Mouse (Mus musculus): ENCODE measurements at regions not wholly inside any gene's neighbourhood (a gene's known extent, or its start where the extent isn't known, plus 50 kb on each side); places are given as distances from the start of the nearest gene placed in this dataset.

DNA sequence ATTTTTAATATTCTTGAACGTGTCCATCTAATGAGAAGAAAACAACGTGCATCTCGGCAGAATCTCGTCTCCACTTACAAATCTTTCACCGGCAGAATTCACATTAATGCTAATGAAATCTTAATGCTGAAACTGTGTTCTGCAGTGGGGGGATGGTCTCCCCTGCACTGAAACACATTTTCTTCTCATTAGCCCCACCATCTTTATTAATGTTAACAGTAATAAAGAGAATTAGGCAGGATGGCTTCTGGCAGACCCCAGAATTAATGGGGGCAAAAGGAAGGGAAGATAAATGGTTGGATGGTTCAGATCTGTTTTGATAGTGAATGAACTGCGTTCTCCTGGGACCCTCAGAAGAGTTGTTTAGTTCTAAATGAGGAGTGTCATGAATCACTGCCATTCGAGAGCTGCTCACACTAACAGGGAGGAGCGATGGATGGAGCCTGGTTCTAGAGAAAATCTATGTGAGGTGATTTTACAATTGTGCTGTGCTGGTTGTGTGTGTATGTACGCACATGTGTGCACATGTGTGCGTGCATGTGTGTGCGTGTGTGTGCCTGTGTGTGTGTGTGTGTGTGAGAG, 198.9 kb downstream of the Foxo1 start:
- H3K27ac ChIP-seq (replicated peaks; ENCODE audit: insufficient read depth, low read depth, low read length), result no peak overlapping the region
- TF ChIP-seq CTCF (IDR thresholded peaks at IDR 0.05; ENCODE audit: low read depth, low read length) (no peak), POLR2A (IDR thresholded peaks at IDR 0.05; ENCODE audit: extremely low read depth, insufficient read depth, low read length) (no peak)
- no peaks in the 10 kb centered on the region for H3K27me3 ChIP-seq (ENCODE audit: control insufficient read depth, insufficient read depth, low read length)
- H3K79me2 ChIP-seq (ENCODE audit: control insufficient read depth, insufficient read depth, low read length), result no peaks in the 10 kb centered on the region
- DNase-seq (ENCODE audit: extremely low read depth, low read depth, low spot score), result no peak
- no peaks in the 10 kb centered on the region for H3K36me3 ChIP-seq (ENCODE audit: control insufficient read depth, insufficient read depth, low read length)
- WGBS, result 94% methylated on average over 11 of the region's 11 CpGs
- no peak overlapping the region for H3K9ac ChIP-seq (ENCODE audit: low read depth, low read length)
- H3K4me1 ChIP-seq (ENCODE audit: control insufficient read depth, insufficient read depth, low read length), result peaks cover 9% of the 10 kb centered on the region
- H3K4me3 ChIP-seq (ENCODE audit: insufficient read depth, low read depth, low read length), result no peak overlapping the region

- no peak overlapping the region for H3K4me3 ChIP-seq (ENCODE audit: insufficient read depth, low read depth, low read length)
- 97% methylated on average over 3 of the region's 3 CpGs for WGBS
- no peak overlapping the region for H3K9ac ChIP-seq (ENCODE audit: low read depth, low read length)
- H3K4me1 ChIP-seq (ENCODE audit: control insufficient read depth, insufficient read depth, low read length), result peaks cover 9% of the 10 kb centered on the region
- no peaks in the 10 kb centered on the region for H3K36me3 ChIP-seq (ENCODE audit: control insufficient read depth, insufficient read depth, low read length)
- H3K79me2 ChIP-seq (ENCODE audit: control insufficient read depth, insufficient read depth, low read length), result no peaks in the 10 kb centered on the region
- no peak for DNase-seq (ENCODE audit: extremely low read depth, low read depth, low spot score)
- TF ChIP-seq POLR2A (IDR thresholded peaks at IDR 0.05; ENCODE audit: extremely low read depth, insufficient read depth, low read length) (no peak), CTCF (IDR thresholded peaks at IDR 0.05; ENCODE audit: low read depth, low read length) (no peak)
- no peaks in the 10 kb centered on the region for H3K27me3 ChIP-seq (ENCODE audit: control insufficient read depth, insufficient read depth, low read length)
- no peak overlapping the region for H3K27ac ChIP-seq (replicated peaks; ENCODE audit: insufficient read depth, low read depth, low read length)
These were observed 198.4 kb downstream of the Foxo1 start for GRCm38 (mm10) chr3:52466571-52466970.

- DNase-seq (ENCODE audit: extremely low read depth, low read depth, low spot score), result peak; percentile 55
- TF ChIP-seq POLR2A (IDR thresholded peaks at IDR 0.05; ENCODE audit: extremely low read depth, insufficient read depth, low read length) (no peak), CTCF (IDR thresholded peaks at IDR 0.05; ENCODE audit: low read depth, low read length) (no peak)
These were observed 195.8 kb downstream of the Foxo1 start for GRCm38 (mm10) chr3:52463911-52464310.

DNA sequence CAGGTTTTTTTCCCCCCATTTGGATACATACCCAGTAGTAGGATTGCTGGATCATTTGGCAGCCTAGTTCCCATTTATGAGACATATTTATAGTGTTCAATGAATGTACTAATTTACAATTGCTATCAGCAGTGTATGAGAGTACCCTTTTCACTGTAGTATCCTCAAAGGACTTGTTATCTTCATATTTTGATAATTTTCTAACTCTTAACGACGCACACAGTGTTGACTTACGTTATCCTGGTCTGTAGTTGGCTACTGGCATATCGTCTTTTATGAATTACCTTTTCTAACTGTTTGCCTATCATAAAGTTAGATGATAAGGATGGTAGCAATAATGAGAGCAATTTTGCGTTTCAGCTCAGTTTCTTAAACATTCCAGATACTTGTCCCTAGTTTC, 186.8 kb downstream of the Foxo1 start:
- DNase-seq (ENCODE audit: extremely low read depth, low read depth, low spot score), result no peak
- no peak overlapping the region for H3K9ac ChIP-seq (ENCODE audit: low read depth, low read length)
- H3K36me3 ChIP-seq (ENCODE audit: control insufficient read depth, insufficient read depth, low read length), result no peaks in the 10 kb centered on the region
- H3K4me3 ChIP-seq (ENCODE audit: insufficient read depth, low read depth, low read length), result no peak overlapping the region
- H3K27ac ChIP-seq (replicated peaks; ENCODE audit: insufficient read depth, low read depth, low read length), result no peak overlapping the region
- TF ChIP-seq CTCF (IDR thresholded peaks at IDR 0.05; ENCODE audit: low read depth, low read length) (no peak), POLR2A (IDR thresholded peaks at IDR 0.05; ENCODE audit: extremely low read depth, insufficient read depth, low read length) (no peak)
- WGBS, result 95% methylated on average over 5 of the region's 5 CpGs
- H3K4me1 ChIP-seq (ENCODE audit: control insufficient read depth, insufficient read depth, low read length), result no peaks in the 10 kb centered on the region
- no peaks in the 10 kb centered on the region for H3K79me2 ChIP-seq (ENCODE audit: control insufficient read depth, insufficient read depth, low read length)
- H3K27me3 ChIP-seq (ENCODE audit: control insufficient read depth, insufficient read depth, low read length), result no peaks in the 10 kb centered on the region

More at GRCm38 (mm10) chr3:52463911-52464310, 195.8 kb downstream of the Foxo1 start:
- Histone ChIP-seq H3K27me3 (ENCODE audit: control insufficient read depth, insufficient read depth, low read length) (no peaks in the 10 kb centered on the region), H3K36me3 (ENCODE audit: control insufficient read depth, insufficient read depth, low read length) (no peaks in the 10 kb centered on the region), H3K9ac (ENCODE audit: low read depth, low read length) (no peak overlapping the region), H3K79me2 (ENCODE audit: control insufficient read depth, insufficient read depth, low read length) (no peaks in the 10 kb centered on the region), H3K4me3 (ENCODE audit: insufficient read depth, low read depth, low read length) (no peak overlapping the region), H3K4me1 (ENCODE audit: control insufficient read depth, insufficient read depth, low read length) (peaks cover 6% of the 10 kb centered on the region; the same call in 1 of the 2 replicates), H3K27ac (replicated peaks; ENCODE audit: insufficient read depth, low read depth, low read length) (no peak overlapping the region)
- 27% methylated on average over 7 of the region's 7 CpGs for WGBS

- Histone ChIP-seq H3K79me2 (ENCODE audit: control insufficient read depth, insufficient read depth, low read length) (no peaks in the 10 kb centered on the region), H3K4me1 (ENCODE audit: control insufficient read depth, insufficient read depth, low read length) (no peaks in the 10 kb centered on the region), H3K9ac (ENCODE audit: low read depth, low read length) (no peak overlapping the region), H3K36me3 (ENCODE audit: control insufficient read depth, insufficient read depth, low read length) (no peaks in the 10 kb centered on the region), H3K4me3 (ENCODE audit: insufficient read depth, low read depth, low read length) (no peak overlapping the region), H3K27me3 (ENCODE audit: control insufficient read depth, insufficient read depth, low read length) (no peaks in the 10 kb centered on the region), H3K27ac (replicated peaks; ENCODE audit: insufficient read depth, low read depth, low read length) (no peak overlapping the region)
- 68% methylated on average over 3 of the region's 3 CpGs for WGBS
- no peak for TF ChIP-seq POLR2A (IDR thresholded peaks at IDR 0.05; ENCODE audit: extremely low read depth, insufficient read depth, low read length)
- no peak for TF ChIP-seq CTCF (IDR thresholded peaks at IDR 0.05; ENCODE audit: low read depth, low read length)
- peak; percentile 24 for DNase-seq (ENCODE audit: extremely low read depth, low read depth, low spot score)
These were observed 184.9 kb downstream of the Foxo1 start for GRCm38 (mm10) chr3:52453041-52453440.

- 19% methylated on average over 5 of the region's 5 CpGs for WGBS
- Histone ChIP-seq H3K9ac (ENCODE audit: low read depth, low read length) (no peak overlapping the region), H3K79me2 (ENCODE audit: control insufficient read depth, insufficient read depth, low read length) (no peaks in the 10 kb centered on the region), H3K4me1 (ENCODE audit: control insufficient read depth, insufficient read depth, low read length) (no peaks in the 10 kb centered on the region), H3K27me3 (ENCODE audit: control insufficient read depth, insufficient read depth, low read length) (no peaks in the 10 kb centered on the region), H3K36me3 (ENCODE audit: control insufficient read depth, insufficient read depth, low read length) (no peaks in the 10 kb centered on the region), H3K4me3 (ENCODE audit: insufficient read depth, low read depth, low read length) (no peak overlapping the region), H3K27ac (replicated peaks; ENCODE audit: insufficient read depth, low read depth, low read length) (no peak overlapping the region)
- DNase-seq (ENCODE audit: extremely low read depth, low read depth, low spot score), result peak; percentile 71
- no peak for TF ChIP-seq CTCF (IDR thresholded peaks at IDR 0.05; ENCODE audit: low read depth, low read length)
These were observed 184.2 kb downstream of the Foxo1 start for GRCm38 (mm10) chr3:52452345-52452744.
